Mouse (Mus musculus) left cerebral cortex, adult 2 months (tissue): ENCODE data around the gene Fkbp10. TPM values are rescaled to one million over a fixed set of nuclear protein-coding genes. Genes with fewer than 3 reads are reported as not detected.

Experiments used
- DNase-seq, 2 experiments: peaks; one replicate each; pipeline ENCODE4 v3.0.0; 2021 to 2022; ENCODE audit warnings: low spot score in 2 of 2, mixed read lengths in 1 of 2; ENCODE audit errors: extremely low spot score in 1 of 2
- H3K27ac ChIP-seq: fragments of 200-600 bp; 2 replicates; pipeline ENCODE4 v1.8.1; 2022
- H3K4me3 ChIP-seq: fragments of 200-600 bp; 2 replicates; pipeline ENCODE4 v1.8.1; 2022
- CTCF ChIP-seq: fragments of 200-600 bp; IDR thresholded peaks from 2 replicates; pipeline ENCODE4 v1.8.1; 2022; ENCODE audit warnings: antibody characterized with exemption, mild to moderate bottlenecking, moderate library complexity
- intact Hi-C: fragments of 180-260 bp; cut with DNase I; formaldehyde crosslinking; loops from one replicate; pipeline ENCODE4 v1.15.1; 2025
- long read RNA-seq, 2 experiments: library from polyadenylated mRNA; stranded (forward); transcript quantifications; one replicate each; pipeline ENCODE4 v2.0.0; 2021; ENCODE audit warnings: borderline mapping rate in 2 of 2
- total RNA-seq, 2 experiments: library from RNA; stranded (reverse); gene quantifications; 2 replicates each; pipeline ENCODE4 v1.2.3; 2021

The Fkbp10 gene
- 1 to 10 TPM; 3.6 to 4.8 TPM for total RNA-seq
- long read RNA-seq, experiment 1, transcript Fkbp10-201 (10 exons, 2,584 nt), result major isoform, 7 of 10 reads
- long read RNA-seq, experiment 1, partial matches to known transcripts, result 0 of 10 reads
- long read RNA-seq, experiment 1, other reads (novel, unspliced or antisense), result 3 of 10 reads
- long read RNA-seq, experiment 2, partial matches to known transcripts, result 0 of 3 reads
- long read RNA-seq, experiment 2, other reads (novel, unspliced or antisense), result 0 of 3 reads

- Histone ChIP-seq H3K27ac (peak within 1 kb of the TSS; percentile 70), H3K4me3 (peak within 1 kb of the TSS; percentile 84)
- no peak for DNase-seq
- intact Hi-C loops, result no loop called here
- TF ChIP-seq CTCF, result no peak
These were observed at the start of gene Fkbp10 for GRCm38 (mm10) chr11:100414914-100415822. Gene Fkbp10, plus strand, starts transcription at chr11:100415697.

- no peak overlapping the region for H3K4me3 ChIP-seq
- H3K27ac ChIP-seq, result no peak overlapping the region
- intact Hi-C loops, result loop anchor here (10.0 kb wide), 1 partner anchor 336 kb away; the partner anchor contains the start of gene Dhx58
- no peak for DNase-seq
- no peak for TF ChIP-seq CTCF
These were observed 46.4 kb upstream of the Fkbp10 start for GRCm38 (mm10) chr11:100369145-100369544.

GRCm38 (mm10) chr11:100369822-100370221 lies 45.7 kb upstream of the Fkbp10 start:
- no peak for TF ChIP-seq CTCF
- no peak overlapping the region for H3K4me3 ChIP-seq
- no peak for DNase-seq
- intact Hi-C loops, result loop anchor here (10.0 kb wide), 1 partner anchor 335 kb away; the partner anchor contains the start of gene Dhx58
- no peak overlapping the region for H3K27ac ChIP-seq

GRCm38 (mm10) chr11:100371981-100372558 lies 43.4 kb upstream of the Fkbp10 start:
- Histone ChIP-seq H3K4me3 (no peak overlapping the region), H3K27ac (no peak overlapping the region)
- TF ChIP-seq CTCF, result no peak
- DNase-seq, result no peak
- intact Hi-C loops, result no loop called here

- no peak for TF ChIP-seq CTCF
- intact Hi-C loops, result no loop called here
- H3K27ac ChIP-seq, result no peak overlapping the region
- H3K4me3 ChIP-seq, result no peak overlapping the region
- DNase-seq, result no peak
These were observed 40.4 kb upstream of the Fkbp10 start for GRCm38 (mm10) chr11:100375127-100375526.

- intact Hi-C loops, result no loop called here
- H3K27ac ChIP-seq, result no peak overlapping the region
- H3K4me3 ChIP-seq, result no peak overlapping the region
- no peak for TF ChIP-seq CTCF
- no peak for DNase-seq
These were observed 39.5 kb upstream of the Fkbp10 start for GRCm38 (mm10) chr11:100376005-100376404.

GRCm38 (mm10) chr11:100376746-100377389 lies 38.6 kb upstream of the Fkbp10 start:
- Histone ChIP-seq H3K27ac (no peak overlapping the region), H3K4me3 (no peak overlapping the region)
- intact Hi-C loops, result no loop called here
- DNase-seq, result no peak
- no peak for TF ChIP-seq CTCF

GRCm38 (mm10) chr11:100377989-100378388 lies 37.5 kb upstream of the Fkbp10 start:
- Histone ChIP-seq H3K4me3 (no peak overlapping the region), H3K27ac (no peak overlapping the region)
- DNase-seq, result no peak
- intact Hi-C loops, result no loop called here
- TF ChIP-seq CTCF, result no peak

GRCm38 (mm10) chr11:100378446-100378845 lies 37.1 kb upstream of the Fkbp10 start:
- no peak for TF ChIP-seq CTCF
- Histone ChIP-seq H3K27ac (no peak overlapping the region), H3K4me3 (no peak overlapping the region)
- intact Hi-C loops, result no loop called here
- no peak for DNase-seq

- intact Hi-C loops, result no loop called here
- no peak for TF ChIP-seq CTCF
- no peak for DNase-seq
- Histone ChIP-seq H3K4me3 (no peak overlapping the region), H3K27ac (no peak overlapping the region)
These were observed 36.2 kb upstream of the Fkbp10 start for GRCm38 (mm10) chr11:100379311-100379710.

- no peak for TF ChIP-seq CTCF
- intact Hi-C loops, result no loop called here
- DNase-seq, result no peak
- H3K4me3 ChIP-seq, result no peak overlapping the region
- no peak overlapping the region for H3K27ac ChIP-seq
These were observed 32.8 kb upstream of the Fkbp10 start for GRCm38 (mm10) chr11:100382682-100383081.

- no peak for DNase-seq
- H3K4me3 ChIP-seq, result no peak overlapping the region
- intact Hi-C loops, result no loop called here
- TF ChIP-seq CTCF, result no peak
- H3K27ac ChIP-seq, result no peak overlapping the region
These were observed 30.5 kb upstream of the Fkbp10 start for GRCm38 (mm10) chr11:100385016-100385415.
